Mouse (Mus musculus) heart, adult 2 months (tissue): Measurements from ENCODE around the gene Tet1.

Experiments used
- CTCF ChIP-seq: fragments of 200-600 bp; IDR thresholded peaks from 2 replicates; pipeline ENCODE4 v1.8.1; 2022; ENCODE audit warnings: antibody characterized with exemption, mild to moderate bottlenecking, moderate library complexity
- POLR2A ChIP-seq: fragments of 200-500 bp; IDR thresholded peaks from 2 replicates; pipeline ENCODE4 v1.6.1; 2011; ENCODE audit warnings: mild to moderate bottlenecking, low read depth, low read length, control low read depth; ENCODE audit not compliant: insufficient read depth

- TF ChIP-seq CTCF (no peak), POLR2A (no peak)
Observed at GRCm38 (mm10) chr10:62851025-62851424, 57.8 kb downstream of the Tet1 start.
